Mouse (Mus musculus): ENCODE data around the gene Fam186a. TPM values are rescaled to one million over a fixed set of nuclear protein-coding genes. Genes with fewer than 3 reads are reported as not detected.

The Fam186a gene
- polyA plus RNA-seq, 1 experiment from 2014 or later, result not detected

DNA sequence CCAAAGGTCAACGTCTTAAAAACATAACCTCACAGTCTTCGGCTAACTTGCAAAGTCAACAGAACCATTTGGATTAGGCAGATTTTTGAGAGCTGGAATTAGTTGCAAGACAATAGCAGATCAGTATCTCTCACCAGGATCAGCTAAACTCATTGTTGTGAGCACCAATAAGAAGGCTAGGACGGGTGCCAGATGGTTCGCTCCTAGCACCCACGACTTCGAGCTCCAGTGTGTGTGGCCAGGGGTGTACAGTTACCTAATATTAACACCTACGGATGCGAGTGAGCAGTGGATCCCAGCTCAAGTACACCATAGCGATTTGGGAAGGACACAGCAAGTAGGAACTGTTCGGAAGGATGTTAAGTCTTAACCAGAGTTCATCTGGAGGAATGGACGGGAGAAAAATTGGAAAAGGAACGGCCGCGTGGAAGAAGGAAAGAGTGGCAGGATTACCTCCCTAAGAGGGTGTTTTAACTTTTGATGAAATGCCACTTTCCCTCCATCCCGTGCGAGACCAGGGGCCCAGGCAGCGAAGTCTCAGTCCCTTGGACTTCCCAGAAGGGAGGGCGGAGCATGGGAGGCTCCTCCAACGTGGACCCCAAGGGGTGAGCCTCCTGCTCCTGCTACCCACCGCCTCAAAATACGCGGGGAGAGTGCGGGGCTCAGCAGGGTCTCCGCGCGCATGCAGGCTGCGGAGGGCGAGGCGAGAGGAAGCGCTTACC is 92.1 kb downstream of the Fam186a start:
- H3K4me3 ChIP-seq (ENCODE audit: low read depth, low read length), result peak overlapping the region; percentile 63
- no peaks in the 10 kb centered on the region for H3K36me3 ChIP-seq (ENCODE audit: control insufficient read depth, insufficient read depth, low read length)
- peak overlapping the region; percentile 96 for H3K4me2 ChIP-seq (ENCODE audit: low read depth, severe bottlenecking)
- peak; percentile 59; the same call in 1 of the 2 replicates for ATAC-seq (ENCODE audit: insufficient number of reproducible peaks, low FRiP score, low TSS enrichment, low read depth)
- no peak for DNase-seq (ENCODE audit: low spot score)
- no peaks in the 10 kb centered on the region for H3K9me3 ChIP-seq (ENCODE audit: control insufficient read depth, low read length)
- no peak overlapping the region for H3K27ac ChIP-seq (replicated peaks; ENCODE audit: low read depth, low read length)
- peaks cover 4% of the 10 kb centered on the region; the same call in 1 of the 2 replicates for H3K27me3 ChIP-seq (ENCODE audit: control insufficient read depth, insufficient read depth, low read length)
- H3K4me1 ChIP-seq (ENCODE audit: control insufficient read depth, insufficient read depth, low read length), result no peaks in the 10 kb centered on the region
- 10% methylated on average over 29 of the region's 30 CpGs for WGBS
- H3K9ac ChIP-seq (ENCODE audit: low read length), result peak overlapping the region; percentile 52; the same call in 1 of the 2 replicates

DNA sequence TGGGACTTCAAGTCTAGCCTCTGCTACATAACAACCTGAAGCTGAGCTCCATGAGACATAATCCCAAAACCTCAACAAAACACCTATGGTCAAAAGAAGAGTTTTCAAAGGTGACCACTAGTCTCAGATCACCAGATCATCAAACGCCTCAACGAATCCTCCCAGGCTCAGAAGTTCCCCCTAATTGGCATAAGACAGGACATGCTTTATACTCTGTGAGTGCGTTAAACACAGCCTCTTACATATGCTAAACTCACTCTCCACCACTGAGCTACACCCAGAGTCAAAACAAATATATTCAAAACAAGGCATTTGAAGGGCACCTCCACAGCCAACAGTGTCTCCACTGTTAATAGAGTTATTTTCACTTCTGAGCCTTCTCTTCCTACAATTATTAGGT is 94.3 kb downstream of the Fam186a start:
- Histone ChIP-seq H3K27me3 (ENCODE audit: control insufficient read depth, insufficient read depth, low read length) (peaks cover 4% of the 10 kb centered on the region; the same call in 1 of the 2 replicates), H3K4me1 (ENCODE audit: control insufficient read depth, insufficient read depth, low read length) (no peaks in the 10 kb centered on the region), H3K4me2 (ENCODE audit: low read depth, severe bottlenecking) (no peak overlapping the region), H3K36me3 (ENCODE audit: control insufficient read depth, insufficient read depth, low read length) (no peaks in the 10 kb centered on the region), H3K9ac (ENCODE audit: low read length) (no peak overlapping the region), H3K9me3 (ENCODE audit: control insufficient read depth, low read length) (no peaks in the 10 kb centered on the region), H3K4me3 (ENCODE audit: low read depth, low read length) (no peak overlapping the region), H3K27ac (replicated peaks; ENCODE audit: low read depth, low read length) (no peak overlapping the region)
- ATAC-seq (ENCODE audit: insufficient number of reproducible peaks, low FRiP score, low TSS enrichment, low read depth) (no peak), DNase-seq (ENCODE audit: low spot score) (no peak)
- WGBS, result 79% methylated on average over 3 of the region's 3 CpGs

Other genes with a start within 250 kb of the Fam186a start
- 0.07 and 0.27 TPM in 2 replicates for gene Gpd1, start 249.5 kb downstream of the Fam186a start, polyA plus RNA-seq (2014; fragmentation: Nextera tagmentation; extraction: Ambion mirVana)
- 118 and 123 TPM in 2 replicates for gene Cox14, start 241.4 kb downstream of the Fam186a start, polyA plus RNA-seq (2014; fragmentation: Nextera tagmentation; extraction: Ambion mirVana)
- 70.9 and 75.3 TPM in 2 replicates for gene Cers5, start 194.2 kb downstream of the Fam186a start, polyA plus RNA-seq (2014; fragmentation: Nextera tagmentation; extraction: Ambion mirVana)
- 72.9 and 77.3 TPM in 2 replicates for gene Lima1, start 91.6 kb downstream of the Fam186a start, polyA plus RNA-seq (2014; fragmentation: Nextera tagmentation; extraction: Ambion mirVana)
- 35.8 and 37.4 TPM in 2 replicates for gene Larp4, start 3.0 kb upstream of the Fam186a start, polyA plus RNA-seq (2014; fragmentation: Nextera tagmentation; extraction: Ambion mirVana)
- gene Dip2b, start 71.6 kb upstream of the Fam186a start, polyA plus RNA-seq (2014; fragmentation: Nextera tagmentation; extraction: Ambion mirVana), result 18.5 and 20.3 TPM in 2 replicates

Measured in limb, embryonic 11.5 days (tissue).